In the genomic region with DNA sequence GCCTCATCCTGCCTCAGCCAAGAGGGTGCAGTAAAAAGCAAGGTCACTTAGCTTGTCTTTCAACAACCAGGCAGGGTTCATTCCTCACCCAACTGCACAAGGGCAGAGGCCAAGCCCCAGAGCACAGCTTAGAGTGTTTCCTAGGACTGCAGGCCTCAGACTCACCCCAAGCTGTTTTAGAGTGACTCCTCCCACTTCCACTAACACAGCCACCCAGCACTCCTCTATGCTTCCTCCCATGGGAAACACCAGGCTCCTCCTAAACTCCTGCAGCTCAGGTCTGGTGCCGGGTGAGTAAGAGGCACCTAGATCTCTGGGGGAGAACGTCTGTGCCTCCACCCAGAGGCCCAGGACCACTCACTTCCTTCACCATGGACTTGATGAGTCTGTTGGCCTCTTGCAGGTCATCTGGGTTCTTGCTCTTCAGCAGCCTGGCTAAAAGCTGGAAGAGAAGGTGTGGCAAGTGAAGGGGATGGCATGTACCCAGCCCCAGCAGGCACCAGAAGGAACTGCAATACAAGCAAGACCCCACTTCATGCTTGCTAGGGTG, we compare ENCODE assay signal across 19 mouse cellular contexts. TPM values are rescaled to one million over a fixed set of nuclear protein-coding genes. Genes with fewer than 3 reads are reported as not detected.
A peak's percentile ranks its signal among the peaks of the same experiment; 100 is the strongest.
DNase-seq lines count a peak whose midpoint lies in the region; ATAC-seq and TF ChIP-seq lines count a peak whose summit lies in the region.
"Had no signal": no experiment of that assay in that cellular context is flagged by ENCODE, and none has a peak within 500 bp of the region (broad histone marks: within the 10 kb centered on the region; RNA-seq: fewer than 3 reads in every experiment).

No protein-coding gene starts in this region.

- no peak for TF ChIP-seq POLR2A in ES-Bruce4 (IDR thresholded peaks at IDR 0.05; ENCODE audit: insufficient read depth, low read length)

- peak; percentile 19 for DNase-seq in gastrocnemius, postnatal 25 days
- DNase-seq in gastrocnemius, postnatal 10 days: no peak
- DNase-seq in lung, postnatal 14 days: no peak
- DNase-seq in ZHBTc4 (ENCODE audit: low read depth, low spot score): peak; percentile 53
- DNase-seq: adrenal gland, postnatal 25 days; cerebellum, adult 18-20 months; cerebellum, postnatal 10 days; heart, adult 2 months; kidney, adult 2 months had no signal

- H3K4me2 ChIP-seq in lung, embryonic 16.5 days (ENCODE audit: low read depth, low read length): no peak overlapping the region
- H3K4me2 ChIP-seq: forebrain, embryonic 15.5 days; heart, embryonic 12.5 days; hindbrain, embryonic 14.5 days; intestine, embryonic 15.5 days had no signal

- TF ChIP-seq CTCF in ES-Bruce4 (IDR thresholded peaks at IDR 0.05; ENCODE audit: low read depth, low read length): no peak

- no peaks in the 10 kb centered on the region for H3K9me3 ChIP-seq in lung, embryonic 16.5 days (ENCODE audit: control insufficient read depth, low read length)
- H3K9me3 ChIP-seq in ES-Bruce4 (replicated peaks; ENCODE audit: control insufficient read depth, insufficient read depth, low read length, poor library complexity, severe bottlenecking): no peaks in the 10 kb centered on the region
- H3K9me3 ChIP-seq: embryonic facial prominence, embryonic 10.5 days; forebrain, embryonic 10.5 days; forebrain, embryonic 15.5 days; heart, embryonic 12.5 days; hindbrain, embryonic 10.5 days; intestine, embryonic 15.5 days had no signal

- no peak for TF ChIP-seq EP300 in ES-Bruce4 (IDR thresholded peaks at IDR 0.05; ENCODE audit: insufficient read depth, low read depth, low read length)

- H3K4me1 ChIP-seq in lung, embryonic 16.5 days (replicated peaks; ENCODE audit: control insufficient read depth, insufficient read depth, low read length): no peaks in the 10 kb centered on the region
- peaks cover 9% of the 10 kb centered on the region for H3K4me1 ChIP-seq in ES-Bruce4 (ENCODE audit: control insufficient read depth, insufficient read depth, low read length)
- H3K4me1 ChIP-seq: embryonic facial prominence, embryonic 10.5 days; forebrain, embryonic 10.5 days; forebrain, embryonic 15.5 days; heart, embryonic 12.5 days; hindbrain, embryonic 10.5 days; intestine, embryonic 15.5 days had no signal

- no peak overlapping the region for H3K4me3 ChIP-seq in lung, embryonic 16.5 days (ENCODE audit: low read length)
- no peak overlapping the region for H3K4me3 ChIP-seq in ES-Bruce4 (ENCODE audit: low read depth, low read length)
- H3K4me3 ChIP-seq: embryonic facial prominence, embryonic 10.5 days; forebrain, embryonic 10.5 days; forebrain, embryonic 15.5 days; heart, adult 2 months; heart, embryonic 12.5 days; hindbrain, embryonic 10.5 days; intestine, embryonic 15.5 days had no signal

- H3K27ac ChIP-seq in lung, embryonic 16.5 days (ENCODE audit: low read length): no peak overlapping the region
- H3K27ac ChIP-seq in ES-Bruce4 (ENCODE audit: insufficient read depth, low read length): 0 out of 2 replicates have a peak overlapping the region, but pooled peaks have one; percentile 2
- H3K27ac ChIP-seq: embryonic facial prominence, embryonic 10.5 days; forebrain, embryonic 10.5 days; forebrain, embryonic 15.5 days; heart, adult 2 months; hindbrain, embryonic 10.5 days; hindbrain, embryonic 14.5 days; intestine, embryonic 15.5 days had no signal

- H3K9ac ChIP-seq in lung, embryonic 16.5 days (ENCODE audit: low read length): no peak overlapping the region
- H3K9ac ChIP-seq in ES-Bruce4 (ENCODE audit: low read depth, poor library complexity, severe bottlenecking): no peak overlapping the region
- H3K9ac ChIP-seq: forebrain, embryonic 15.5 days; heart, embryonic 12.5 days; hindbrain, embryonic 14.5 days; intestine, embryonic 15.5 days had no signal

- ATAC-seq in lung, embryonic 16.5 days (ENCODE audit: low read depth): peak; percentile 10; the same call in 1 of the 2 replicates
- ATAC-seq in erythroid progenitor cell, adult 5-6 weeks (replicated peaks; ENCODE audit: low FRiP score, poor library complexity, severe bottlenecking): no peak
- ATAC-seq: forebrain, embryonic 15.5 days; intestine, embryonic 15.5 days had no signal

- peaks cover 56% of the 10 kb centered on the region for H3K36me3 ChIP-seq in lung, embryonic 16.5 days (ENCODE audit: control insufficient read depth, insufficient read depth, low read length)
- peaks cover 78% of the 10 kb centered on the region for H3K36me3 ChIP-seq in ES-Bruce4 (ENCODE audit: control insufficient read depth, insufficient read depth, low read length, poor library complexity, severe bottlenecking)

- H3K27me3 ChIP-seq in lung, embryonic 16.5 days (ENCODE audit: control insufficient read depth, insufficient read depth, low read depth, low read length): no peaks in the 10 kb centered on the region
- no peaks in the 10 kb centered on the region for H3K27me3 ChIP-seq in ES-Bruce4 (ENCODE audit: control insufficient read depth, insufficient read depth, low read length, poor library complexity, severe bottlenecking)
- H3K27me3 ChIP-seq: forebrain, embryonic 15.5 days; heart, embryonic 12.5 days; intestine, embryonic 15.5 days had no signal

- WGBS in lung, embryonic 16.5 days: 79% methylated on average over 2 of the region's 2 CpGs

RNA-seq across cellular contexts. Expression of a gene that starts 13.1 kb away (rescaled TPM):
- 10 to 100 TPM; 62.2 to 67.5 TPM for total RNA-seq in gastrocnemius, postnatal 25 days (2021)
- 10 to 100 TPM; 61.1 to 71.6 TPM for total RNA-seq in gastrocnemius, postnatal 10 days (2021)
- 79.3 and 87.6 TPM in 2 replicates for polyA plus RNA-seq in lung, embryonic 16.5 days (2015; fragmentation: Nextera tagmentation; extraction: Ambion mirVana)
- polyA plus RNA-seq in ES-Bruce4 (2011; ENCODE audit: insufficient read depth, insufficient read length, low read depth, missing spikeins): 29.3 and 35.5 TPM in 2 replicates
- 10.1 and 22.2 TPM in 2 replicates for total RNA-seq in erythroid progenitor cell, adult 5-6 weeks (2015; ENCODE audit: low replicate concordance)
- total RNA-seq in erythroid progenitor cell, adult 5-6 weeks (2017; ENCODE audit: low replicate concordance): 5.1 and 12.3 TPM in 2 replicates

RNA-seq across cellular contexts. Expression of a gene that starts 13.2 kb away (rescaled TPM):
- 10 to 100 TPM; 10.8 to 12.5 TPM for total RNA-seq in gastrocnemius, postnatal 25 days (2021)
- total RNA-seq in gastrocnemius, postnatal 10 days (2021): 10 to 100 TPM in 1 of 2 experiments, 1 to 10 TPM in 1; 9.3 to 21.6 TPM
- 21.1 and 25.4 TPM in 2 replicates for polyA plus RNA-seq in lung, embryonic 16.5 days (2015; fragmentation: Nextera tagmentation; extraction: Ambion mirVana)
- 69.3 and 79.4 TPM in 2 replicates for polyA plus RNA-seq in ES-Bruce4 (2011; ENCODE audit: insufficient read depth, insufficient read length, low read depth, missing spikeins)
- 18.0 and 20.9 TPM in 2 replicates for total RNA-seq in erythroid progenitor cell, adult 5-6 weeks (2015; ENCODE audit: low replicate concordance)
- 20.7 and 33.2 TPM in 2 replicates for total RNA-seq in erythroid progenitor cell, adult 5-6 weeks (2017; ENCODE audit: low replicate concordance)

RNA-seq across cellular contexts. Expression of a gene that starts 22.2 kb away (rescaled TPM):
- total RNA-seq in gastrocnemius, postnatal 25 days (2021): 10 to 100 TPM; 35.1 to 54.4 TPM
- total RNA-seq in gastrocnemius, postnatal 10 days (2021): 10 to 100 TPM; 38.3 to 38.7 TPM
- 36.8 and 40.6 TPM in 2 replicates for polyA plus RNA-seq in lung, embryonic 16.5 days (2015; fragmentation: Nextera tagmentation; extraction: Ambion mirVana)
- 50.4 and 55.0 TPM in 2 replicates for polyA plus RNA-seq in ES-Bruce4 (2011; ENCODE audit: insufficient read depth, insufficient read length, low read depth, missing spikeins)
- 62.3 and 66.7 TPM in 2 replicates for total RNA-seq in erythroid progenitor cell, adult 5-6 weeks (2015; ENCODE audit: low replicate concordance)
- total RNA-seq in erythroid progenitor cell, adult 5-6 weeks (2017; ENCODE audit: low replicate concordance): 36.5 and 69.8 TPM in 2 replicates

RNA-seq across cellular contexts. Expression of a gene that starts 26.4 kb away (rescaled TPM):
- total RNA-seq in gastrocnemius, postnatal 25 days (2021): 10 to 100 TPM; 21.4 to 23.8 TPM
- 10 to 100 TPM; 23.5 to 33.2 TPM for total RNA-seq in gastrocnemius, postnatal 10 days (2021)
- 158 and 165 TPM in 2 replicates for polyA plus RNA-seq in lung, embryonic 16.5 days (2015; fragmentation: Nextera tagmentation; extraction: Ambion mirVana)
- 99.9 and 103 TPM in 2 replicates for polyA plus RNA-seq in ES-Bruce4 (2011; ENCODE audit: insufficient read depth, insufficient read length, low read depth, missing spikeins)
- 78.9 and 133 TPM in 2 replicates for total RNA-seq in erythroid progenitor cell, adult 5-6 weeks (2015; ENCODE audit: low replicate concordance)
- 141 and 174 TPM in 2 replicates for total RNA-seq in erythroid progenitor cell, adult 5-6 weeks (2017; ENCODE audit: low replicate concordance)

RNA-seq across cellular contexts. Expression of a gene that starts 37.5 kb away (rescaled TPM):
- 10 to 100 TPM; 44.7 to 58.7 TPM for total RNA-seq in gastrocnemius, postnatal 25 days (2021)
- total RNA-seq in gastrocnemius, postnatal 10 days (2021): 10 to 100 TPM; 39.7 to 40.0 TPM
- polyA plus RNA-seq in lung, embryonic 16.5 days (2015; fragmentation: Nextera tagmentation; extraction: Ambion mirVana): 25.0 and 25.4 TPM in 2 replicates
- polyA plus RNA-seq in ES-Bruce4 (2011; ENCODE audit: insufficient read depth, insufficient read length, low read depth, missing spikeins): 34.7 and 35.8 TPM in 2 replicates
- 3.2 and 7.1 TPM in 2 replicates for total RNA-seq in erythroid progenitor cell, adult 5-6 weeks (2015; ENCODE audit: low replicate concordance)
- total RNA-seq in erythroid progenitor cell, adult 5-6 weeks (2017; ENCODE audit: low replicate concordance): 2.0 and 6.4 TPM in 2 replicates

Comparison
In these comparisons a context has a peak if more than half of its experiments do, and no peak if none do; other contexts are left out.
1. DNase-seq: peak in gastrocnemius, postnatal 25 days (single experiment) and ZHBTc4 (single experiment); none in gastrocnemius, postnatal 10 days (single experiment) and lung, postnatal 14 days (single experiment).